Mouse (Mus musculus) intestine, embryonic 14.5 days (tissue): Measurements from ENCODE around the gene Gnb2. TPM values are rescaled to one million over a fixed set of nuclear protein-coding genes. Genes with fewer than 3 reads are reported as not detected.

Source experiments
- ATAC-seq: fragments of 200-750 bp; cut with Nextera tagmentation; replicated peaks from 2 replicates; pipeline ENCODE4 v1.8.0; 2017; ENCODE audit warnings: low read depth, moderate number of reproducible peaks, moderate TSS enrichment, moderate library complexity; ENCODE audit not compliant: low FRiP score, low TSS enrichment
- DNase-seq: peaks from one replicate; pipeline ENCODE4 v3.0.0-alpha.2; 2018; ENCODE audit warnings: low spot score
- H3K27ac ChIP-seq: fragments of 300-500 bp; sonication (generic); 2 replicates; pipeline ENCODE4 v1.5.1; 2014; ENCODE audit warnings: low read depth, mild to moderate bottlenecking, control low read depth
- H3K27me3 ChIP-seq: fragments of 300-500 bp; sonication (generic); replicated peaks from 2 replicates; pipeline ENCODE4 v1.6.1; 2014; ENCODE audit warnings: low read length, control low read depth; ENCODE audit not compliant: control insufficient read depth, insufficient read depth
- H3K36me3 ChIP-seq: fragments of 300-500 bp; sonication (generic); 2 replicates; pipeline ENCODE4 v1.6.1; 2014; ENCODE audit warnings: low read length, control low read depth; ENCODE audit not compliant: control insufficient read depth, insufficient read depth
- H3K4me1 ChIP-seq: fragments of 300-500 bp; sonication (generic); replicated peaks from 2 replicates; pipeline ENCODE4 v1.6.1; 2014; ENCODE audit warnings: low read length, control low read depth, mixed read lengths; ENCODE audit not compliant: control insufficient read depth, insufficient read depth
- H3K4me2 ChIP-seq: fragments of 300-500 bp; sonication (generic); 2 replicates; pipeline ENCODE4 v1.6.1; 2014; ENCODE audit warnings: low read length
- H3K4me3 ChIP-seq: fragments of 300-500 bp; sonication (generic); 2 replicates; pipeline ENCODE4 v1.5.1; 2014; ENCODE audit warnings: low read depth, low read length, control low read depth, mixed read lengths
- H3K9ac ChIP-seq: fragments of 300-500 bp; sonication (generic); 2 replicates; pipeline ENCODE4 v1.6.1; 2014; ENCODE audit warnings: mild to moderate bottlenecking, low read length
- H3K9me3 ChIP-seq: fragments of 300-500 bp; sonication (generic); 2 replicates; pipeline ENCODE4 v1.6.1; 2016; ENCODE audit warnings: low read length, control low read depth; ENCODE audit not compliant: control insufficient read depth
- WGBS: fragments of 180-500 bp; shearing (Covaris S2); extraction: QIAGEN DNeasy Blood & Tissue Kit; methylation state at CpG from one replicate; pipeline ENCODE4 v1.1.7; 2014; 5-methylcytosine and 5-hydroxymethylcytosine counted together
- polyA plus RNA-seq: library from polyadenylated mRNA; unstranded; fragments of >200 nt; fragmentation: Nextera tagmentation; extraction: Ambion mirVana; gene quantifications from 2 replicates; pipeline ENCODE4 v1.2.1, GENCODE M21; 2014

The Gnb2 gene
- polyA plus RNA-seq, 1 experiment from 2014 or later: 430 TPM

- Histone ChIP-seq H3K27ac (no peak overlapping the region), H3K4me2 (no peak overlapping the region), H3K4me3 (no peak overlapping the region), H3K27me3 (no peaks in the 10 kb centered on the region), H3K36me3 (peaks cover 77% of the 10 kb centered on the region), H3K9me3 (no peaks in the 10 kb centered on the region), H3K4me1 (peaks cover 9% of the 10 kb centered on the region; the same call in 1 of the 2 replicates), H3K9ac (no peak overlapping the region)
- 43% methylated on average over 1 of the region's 1 CpGs for WGBS
- ATAC-seq (no peak), DNase-seq (no peak)
Measured at GRCm38 (mm10) chr5:137527413-137527812, 5.9 kb downstream of the Gnb2 start.

- H3K9me3 ChIP-seq: no peaks in the 10 kb centered on the region
- H3K4me2 ChIP-seq: no peak overlapping the region
- ATAC-seq: no peak
- H3K36me3 ChIP-seq: peaks cover 88% of the 10 kb centered on the region
- no peak overlapping the region for H3K4me3 ChIP-seq
- H3K9ac ChIP-seq: no peak overlapping the region
- H3K27me3 ChIP-seq: no peaks in the 10 kb centered on the region
- WGBS: 55% methylated on average over 16 of the region's 16 CpGs
- no peak for DNase-seq
- peaks cover 9% of the 10 kb centered on the region; the same call in 1 of the 2 replicates for H3K4me1 ChIP-seq
- no peak overlapping the region for H3K27ac ChIP-seq
Measured at GRCm38 (mm10) chr5:137526192-137526936, 6.9 kb downstream of the Gnb2 start.

- H3K9ac ChIP-seq: no peak overlapping the region
- H3K27me3 ChIP-seq: no peaks in the 10 kb centered on the region
- H3K36me3 ChIP-seq: peaks cover 96% of the 10 kb centered on the region
- H3K9me3 ChIP-seq: no peaks in the 10 kb centered on the region
- H3K27ac ChIP-seq: no peak overlapping the region
- DNase-seq: no peak
- no peak for ATAC-seq
- peaks cover 9% of the 10 kb centered on the region; the same call in 1 of the 2 replicates for H3K4me1 ChIP-seq
- WGBS: 75% methylated on average over 16 of the region's 16 CpGs
- no peak overlapping the region for H3K4me2 ChIP-seq
- no peak overlapping the region for H3K4me3 ChIP-seq
Measured at GRCm38 (mm10) chr5:137525511-137525910, 7.8 kb downstream of the Gnb2 start.

GRCm38 (mm10) chr5:137524671-137525070 lies 8.6 kb downstream of the Gnb2 start:
- WGBS: 86% methylated on average over 13 of the region's 13 CpGs
- H3K9me3 ChIP-seq: no peaks in the 10 kb centered on the region
- ATAC-seq (no peak), DNase-seq (no peak)
- no peak overlapping the region for H3K4me2 ChIP-seq
- no peak overlapping the region for H3K9ac ChIP-seq
- H3K27ac ChIP-seq: no peak overlapping the region
- H3K4me3 ChIP-seq: no peak overlapping the region
- H3K27me3 ChIP-seq: no peaks in the 10 kb centered on the region
- 0 out of 2 replicates have a peak, but pooled peaks cover 4% of the 10 kb centered on the region for H3K4me1 ChIP-seq
- peaks cover 98% of the 10 kb centered on the region for H3K36me3 ChIP-seq

- ATAC-seq: no peak
- no peaks in the 10 kb centered on the region for H3K4me1 ChIP-seq
- peaks cover 98% of the 10 kb centered on the region for H3K36me3 ChIP-seq
- no peak for DNase-seq
- H3K9ac ChIP-seq: no peak overlapping the region
- H3K27me3 ChIP-seq: no peaks in the 10 kb centered on the region
- H3K4me3 ChIP-seq: no peak overlapping the region
- 85% methylated on average over 8 of the region's 8 CpGs for WGBS
- no peaks in the 10 kb centered on the region for H3K9me3 ChIP-seq
- H3K4me2 ChIP-seq: no peak overlapping the region
- H3K27ac ChIP-seq: no peak overlapping the region
Measured at GRCm38 (mm10) chr5:137524251-137524515, 9.1 kb downstream of the Gnb2 start.

- Histone ChIP-seq H3K4me3 (no peak overlapping the region), H3K9ac (no peak overlapping the region), H3K4me2 (no peak overlapping the region), H3K27me3 (no peaks in the 10 kb centered on the region), H3K36me3 (peaks cover 98% of the 10 kb centered on the region), H3K9me3 (no peaks in the 10 kb centered on the region), H3K27ac (no peak overlapping the region), H3K4me1 (no peaks in the 10 kb centered on the region)
- WGBS: 82% methylated on average over 25 of the region's 25 CpGs
- ATAC-seq (no peak), DNase-seq (no peak)
Measured at GRCm38 (mm10) chr5:137523396-137524250, 9.7 kb downstream of the Gnb2 start.

- no peak overlapping the region for H3K4me3 ChIP-seq
- DNase-seq (no peak), ATAC-seq (no peak)
- peaks cover 93% of the 10 kb centered on the region for H3K36me3 ChIP-seq
- H3K9ac ChIP-seq: no peak overlapping the region
- no peak overlapping the region for H3K4me2 ChIP-seq
- no peaks in the 10 kb centered on the region for H3K9me3 ChIP-seq
- H3K4me1 ChIP-seq: no peaks in the 10 kb centered on the region
- no peaks in the 10 kb centered on the region for H3K27me3 ChIP-seq
- H3K27ac ChIP-seq: no peak overlapping the region
- 76% methylated on average over 11 of the region's 11 CpGs for WGBS
Measured at GRCm38 (mm10) chr5:137522711-137523110, 10.6 kb downstream of the Gnb2 start.

- DNase-seq: no peak
- no peaks in the 10 kb centered on the region for H3K27me3 ChIP-seq
- no peak overlapping the region for H3K9ac ChIP-seq
- H3K27ac ChIP-seq: no peak overlapping the region
- H3K4me3 ChIP-seq: no peak overlapping the region
- no peaks in the 10 kb centered on the region for H3K9me3 ChIP-seq
- 79% methylated on average over 9 of the region's 9 CpGs for WGBS
- ATAC-seq: no peak
- H3K4me2 ChIP-seq: no peak overlapping the region
- no peaks in the 10 kb centered on the region for H3K4me1 ChIP-seq
- H3K36me3 ChIP-seq: peaks cover 94% of the 10 kb centered on the region
Measured at GRCm38 (mm10) chr5:137521861-137522260, 11.4 kb downstream of the Gnb2 start.
